Mouse (Mus musculus) urinary bladder, postnatal 25 days (tissue): ENCODE measurements around the gene Cage1.

ENCODE experiments used
- DNase-seq: peaks from one replicate; pipeline ENCODE4 v3.0.0; 2022; ENCODE audit warnings: low spot score

The Cage1 gene

DNA sequence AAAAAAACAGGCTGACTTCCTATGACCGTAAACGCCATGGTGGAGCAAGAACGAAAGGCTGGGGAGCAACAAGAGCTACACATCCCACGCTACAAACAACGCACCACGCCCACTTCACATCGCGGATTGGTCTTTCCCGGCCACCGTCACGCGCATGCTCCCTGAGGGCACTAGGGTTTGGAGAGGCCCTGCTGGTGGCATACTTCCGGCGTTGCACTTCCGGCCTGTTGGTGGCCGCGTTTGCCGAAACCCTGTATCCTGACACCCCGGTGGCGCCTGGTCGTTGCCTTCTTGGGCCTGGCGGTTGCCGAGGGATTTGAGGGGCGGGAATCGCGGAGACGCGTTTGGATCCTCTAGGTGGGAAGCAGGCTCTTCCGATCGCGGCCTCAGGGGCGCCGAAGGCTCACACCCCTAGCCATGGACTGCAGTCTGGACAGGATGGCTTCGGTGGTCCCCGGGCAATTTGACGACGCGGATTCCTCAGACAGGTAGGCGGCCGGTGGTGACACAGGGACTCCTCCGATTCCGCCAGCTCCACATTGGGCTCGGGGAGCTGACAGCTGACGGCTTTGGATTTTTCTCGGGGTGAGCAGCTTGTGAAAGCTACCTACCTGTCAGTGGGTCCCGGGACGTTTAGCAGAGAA, at the start of gene Cage1:
Gene Cage1, minus strand, starts transcription at position 26 of the 644 bp plus-strand sequence.
- peak; percentile 94 for DNase-seq

- no peak for DNase-seq
Measured at GRCm38 (mm10) chr13:38081161-38081560, 44.3 kb upstream of the Cage1 start.

GRCm38 (mm10) chr13:38080725-38081124, 43.9 kb upstream of the Cage1 start:
- DNase-seq, result peak; percentile 61

DNA sequence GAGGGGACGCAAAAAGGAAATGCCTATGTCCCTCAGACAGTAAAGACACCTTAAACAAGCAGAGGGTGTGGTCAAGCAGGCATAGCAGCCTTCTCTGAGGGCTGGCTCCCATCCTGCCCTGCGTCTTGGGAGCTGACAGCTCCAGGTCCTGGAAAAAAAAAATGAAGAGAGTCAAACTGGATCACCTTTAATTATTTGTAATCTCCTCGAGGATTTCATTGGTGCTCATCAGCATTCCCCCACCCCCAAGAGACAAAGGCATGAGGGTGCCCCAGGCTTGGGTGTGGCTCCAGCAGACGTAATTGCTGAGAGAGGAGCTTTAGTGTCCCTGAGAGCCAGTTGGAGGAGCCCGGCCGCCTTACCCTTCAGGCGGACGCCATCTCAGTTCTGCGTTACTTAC, 43.1 kb upstream of the Cage1 start:
- DNase-seq, result no peak

- DNase-seq, result no peak
Measured at GRCm38 (mm10) chr13:38079366-38079765, 42.5 kb upstream of the Cage1 start.

- no peak for DNase-seq
Measured at GRCm38 (mm10) chr13:38078836-38079235, 42.0 kb upstream of the Cage1 start.

DNA sequence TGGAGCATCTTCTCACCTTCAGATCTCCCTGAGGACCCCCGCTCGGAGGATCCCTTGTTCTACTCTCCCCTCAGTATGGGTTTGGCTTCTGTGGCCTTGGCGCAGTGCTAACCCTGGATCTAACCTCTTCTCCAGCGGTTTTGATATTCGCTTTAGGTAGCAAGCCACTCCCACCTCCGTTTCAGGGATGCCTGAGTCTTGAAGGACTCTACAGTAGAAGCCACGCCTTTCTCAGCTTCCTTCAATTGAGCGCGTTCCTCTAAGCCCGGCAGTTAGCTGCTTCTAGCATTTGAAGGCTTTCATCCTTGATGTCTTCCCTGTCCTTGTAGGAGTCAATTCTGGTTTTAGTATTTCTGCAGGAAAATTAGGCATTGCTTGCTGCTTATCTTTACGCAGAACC, 40.2 kb upstream of the Cage1 start:
- no peak for DNase-seq

- no peak for DNase-seq
Measured at GRCm38 (mm10) chr13:38074404-38074803, 37.5 kb upstream of the Cage1 start.

DNA sequence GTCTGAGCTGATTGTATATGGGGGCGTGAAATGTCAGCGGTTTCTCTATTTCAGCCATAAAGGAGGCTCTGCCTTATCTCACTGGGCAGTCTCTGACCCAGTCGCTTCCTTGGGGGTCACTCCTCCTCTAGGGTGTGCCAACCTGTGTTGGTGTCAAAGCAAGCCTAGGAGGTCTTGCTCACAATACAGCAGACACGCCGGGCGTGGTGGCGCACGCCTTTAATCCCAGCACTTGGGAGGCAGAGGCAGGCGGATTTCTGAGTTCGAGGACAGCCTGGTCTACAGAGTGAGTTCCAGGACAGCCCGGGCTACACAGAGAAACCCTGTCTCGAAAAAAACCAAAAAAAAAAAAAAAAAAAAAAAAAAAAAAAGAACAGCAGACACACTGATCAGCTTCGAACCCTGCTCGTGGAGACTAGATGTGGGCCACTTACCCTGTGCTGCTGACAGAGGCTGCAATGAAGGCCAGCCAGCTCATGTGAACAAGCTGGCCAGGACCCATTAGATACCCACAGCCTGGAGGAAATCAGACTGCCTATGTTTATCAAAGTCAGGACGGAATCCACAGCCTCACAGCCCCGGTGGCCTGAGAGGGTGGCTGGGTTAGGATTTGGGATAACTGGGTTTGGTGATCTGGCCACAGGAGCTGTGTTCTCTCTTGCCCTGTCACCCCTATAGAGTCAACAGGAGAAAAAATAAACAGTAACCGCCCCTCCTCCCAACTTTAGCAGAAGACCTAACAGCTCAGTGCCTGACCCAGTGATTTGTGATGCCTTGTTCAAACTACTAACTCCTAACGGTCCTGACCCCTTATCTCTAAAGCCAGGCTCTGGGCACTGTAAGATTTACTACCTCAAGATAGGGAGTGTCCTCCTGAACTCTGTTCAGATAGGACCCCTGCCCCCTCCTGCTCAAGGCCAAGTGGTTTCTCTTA, 36.8 kb upstream of the Cage1 start:
- no peak for DNase-seq

- DNase-seq, result no peak
Measured at GRCm38 (mm10) chr13:38070945-38071344, 34.1 kb upstream of the Cage1 start.

DNA sequence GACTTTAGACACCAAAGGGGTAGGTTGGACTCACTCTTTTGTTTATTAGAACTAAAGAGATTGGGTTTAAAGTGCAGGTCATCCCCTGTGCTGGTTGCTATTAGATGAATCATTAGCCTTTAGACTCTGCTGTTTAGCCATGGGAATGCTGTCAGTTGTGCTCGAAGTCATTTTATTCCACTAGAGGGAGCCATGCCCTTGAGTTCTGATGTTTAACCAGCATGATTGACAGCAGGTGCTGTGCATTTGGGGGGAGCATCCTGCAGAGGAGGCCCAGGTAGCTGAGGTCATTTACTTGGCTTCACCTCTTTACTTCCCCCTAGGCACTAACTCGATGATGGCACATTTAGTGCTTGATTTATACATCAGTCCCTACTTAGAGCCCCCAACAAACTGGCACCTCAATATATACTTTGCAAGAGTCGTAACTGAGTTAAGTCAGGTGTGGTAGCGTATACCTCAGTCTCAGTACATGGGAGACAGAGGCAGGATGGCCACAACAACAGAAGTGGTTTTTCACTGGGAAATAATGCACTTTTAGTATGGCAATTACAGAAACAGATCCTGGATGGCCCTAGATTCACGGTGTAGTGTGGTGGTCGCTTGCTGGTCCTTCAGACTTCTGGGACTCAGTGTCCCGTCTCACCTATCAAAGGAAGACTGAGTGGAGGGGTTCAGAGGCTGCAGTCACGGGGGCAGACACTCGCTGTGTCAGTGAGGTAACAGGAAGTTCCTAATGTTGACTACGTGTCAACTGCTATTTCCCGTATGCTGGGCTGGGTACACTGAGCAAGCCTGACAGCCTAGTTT, 28.2 kb upstream of the Cage1 start:
- peak; percentile 9 for DNase-seq

- no peak for DNase-seq
Measured at GRCm38 (mm10) chr13:38062678-38063077, 25.8 kb upstream of the Cage1 start.

DNA sequence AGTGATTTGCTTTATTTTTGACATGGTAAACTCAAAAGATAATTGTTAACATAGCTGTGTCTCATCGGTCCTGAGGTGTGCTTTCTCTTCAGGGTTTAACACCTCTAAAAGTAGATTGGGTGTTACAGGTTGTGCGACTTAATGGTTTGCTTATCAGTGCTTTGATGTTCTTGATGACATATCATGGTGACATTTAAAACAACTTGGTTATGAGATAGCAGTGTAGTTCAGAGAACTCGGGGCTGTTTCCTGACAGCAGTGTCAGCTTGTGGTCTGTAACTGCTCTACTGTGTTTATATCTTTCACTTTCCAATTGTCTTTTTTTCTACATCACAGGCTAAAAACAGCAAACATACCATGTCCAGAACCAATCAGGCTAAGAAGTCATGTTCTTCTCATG, 13.0 kb upstream of the Cage1 start:
- DNase-seq, result no peak

DNA sequence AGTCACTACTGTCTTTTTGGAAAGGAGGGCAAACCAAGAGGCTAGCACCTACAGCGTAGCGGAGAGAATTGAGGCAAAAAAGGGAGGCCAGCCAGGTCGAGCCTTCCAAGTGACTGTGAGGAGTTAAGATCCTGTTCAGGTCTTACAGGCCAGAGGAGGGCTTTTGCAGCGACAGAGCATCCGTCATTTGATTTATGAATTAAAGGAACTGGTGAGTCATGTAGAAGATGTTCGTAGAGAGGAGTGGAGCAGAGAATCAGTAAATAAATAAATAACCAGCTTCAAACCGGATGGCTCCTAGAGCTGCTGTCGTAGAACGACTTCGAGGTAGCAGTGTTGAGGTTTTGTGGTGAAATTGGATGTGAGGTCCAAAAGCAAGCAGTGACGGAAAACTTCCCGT, 942 bp upstream of the Cage1 start:
- no peak for DNase-seq

GRCm38 (mm10) chr13:38036343-38037043, 376 bp downstream of the Cage1 start, which contains the start of gene Riok1:
TSS of gene Riok1 (plus strand) at chr13:38036995.
- peak; percentile 7 for DNase-seq

GRCm38 (mm10) chr13:38028407-38028806, 8.5 kb downstream of the Cage1 start:
- DNase-seq, result no peak

- DNase-seq, result no peak
Measured at GRCm38 (mm10) chr13:38027618-38028248, 9.1 kb downstream of the Cage1 start.

DNA sequence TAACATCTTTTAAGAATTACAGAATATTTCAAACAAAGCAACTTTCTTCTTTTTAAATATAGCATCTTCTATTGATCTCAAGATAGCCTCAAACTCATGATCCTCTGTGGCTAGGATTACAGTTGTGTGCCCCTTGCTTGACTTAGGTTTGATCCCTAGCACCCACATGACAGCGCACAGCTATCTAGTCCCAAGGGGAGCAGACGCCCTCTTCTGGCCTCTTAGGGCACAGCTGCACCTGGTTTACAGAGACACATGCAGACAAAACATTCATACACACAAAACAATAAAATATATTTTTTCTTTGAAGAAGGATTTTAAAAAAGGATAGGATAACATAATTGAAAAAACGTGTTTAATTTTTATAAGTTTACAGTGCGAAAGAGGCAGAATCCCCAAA, 11.0 kb downstream of the Cage1 start:
- DNase-seq, result no peak

DNA sequence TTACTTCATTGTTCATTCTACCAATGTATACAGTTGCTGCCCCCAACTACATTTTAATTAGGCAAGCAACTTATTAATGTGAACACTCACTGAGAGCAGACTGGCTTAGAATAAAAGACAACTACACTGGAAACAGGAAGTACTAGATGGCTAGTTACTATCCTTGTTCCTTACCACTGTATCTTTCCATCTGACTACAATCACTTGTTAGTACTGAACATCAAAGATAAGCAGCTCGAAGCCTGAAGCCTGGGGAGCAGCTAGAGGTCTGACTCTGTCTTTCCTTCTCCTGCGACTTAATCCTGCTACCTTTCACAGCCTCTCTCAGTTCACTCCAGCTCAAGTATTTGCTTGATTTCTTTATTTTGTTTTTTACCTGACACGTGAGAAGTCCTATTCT, 18.1 kb downstream of the Cage1 start:
- DNase-seq, result no peak

DNA sequence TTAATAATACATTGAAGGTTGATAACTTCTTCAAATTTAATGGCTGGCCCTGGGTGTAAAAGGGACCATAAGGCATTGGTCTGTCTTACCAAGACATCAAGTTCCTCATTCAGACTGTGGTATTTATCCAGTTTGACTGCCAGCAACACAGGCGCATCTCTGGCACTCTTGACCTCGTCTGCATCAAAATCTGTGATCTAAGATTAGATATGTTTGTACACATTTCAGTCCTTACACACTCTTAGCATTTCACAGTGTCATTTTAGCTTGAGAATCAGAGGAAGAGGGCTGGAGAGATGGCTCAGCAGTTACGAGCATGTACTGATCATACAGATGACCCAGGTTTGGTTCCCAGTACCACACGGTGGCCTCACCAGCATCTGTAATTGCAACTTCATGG, 21.3 kb downstream of the Cage1 start:
- no peak for DNase-seq

DNA sequence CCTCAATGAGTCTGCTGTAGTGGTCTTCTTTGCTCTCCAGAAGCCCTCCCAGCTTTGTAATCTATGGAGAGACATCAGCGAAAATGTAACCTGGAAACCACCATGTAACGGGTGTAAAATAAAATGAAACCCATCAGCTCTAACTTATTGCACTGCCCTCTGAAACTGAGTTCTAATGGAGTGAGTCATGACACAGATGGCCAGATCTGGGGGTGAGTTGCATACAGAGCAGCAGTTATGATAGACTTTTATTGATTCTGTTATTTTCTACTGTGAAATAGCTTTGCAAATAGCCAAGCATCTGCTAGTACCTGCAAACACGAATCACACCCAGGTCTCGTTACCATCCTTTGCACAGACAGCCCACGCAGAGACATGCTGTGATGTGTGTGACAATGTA, 24.4 kb downstream of the Cage1 start:
- no peak for DNase-seq
